Mouse (Mus musculus): Measurements from ENCODE around the gene Six6. TPM values are rescaled to one million over a fixed set of nuclear protein-coding genes. Genes with fewer than 3 reads are reported as not detected.
A peak's percentile ranks its signal among the peaks of the same experiment; 100 is the strongest.

Six6 gene
- total RNA-seq (2021) = under 1 TPM in 1 of 2 experiments, not detected in 1; 0.10 TPM

DNA sequence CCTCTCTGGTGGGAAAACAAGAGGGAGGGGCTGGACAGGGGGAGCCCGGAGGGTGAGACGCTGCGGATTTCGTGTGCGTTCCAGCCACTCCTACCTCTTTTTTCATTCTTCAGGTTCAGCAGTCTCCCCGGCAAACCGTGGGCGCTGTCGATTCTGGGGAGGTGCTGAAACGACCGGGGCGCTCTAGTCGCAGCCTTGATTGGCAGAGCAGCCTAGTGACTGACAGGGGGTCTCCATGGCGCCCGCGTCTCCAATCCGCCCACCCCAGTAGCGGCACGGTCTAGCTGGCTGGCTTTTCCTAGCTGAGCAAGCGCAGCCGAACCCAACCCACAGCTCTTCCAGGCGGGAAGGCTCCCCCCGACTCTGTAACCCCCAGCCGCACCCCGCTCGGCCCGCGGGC, at the start of gene Six6:
TSS of gene Six6 (plus strand) at position 277 of the 400 bp plus-strand sequence.
- intact Hi-C loops (cut with DNase I) = no loop called here
- no peak for DNase-seq

DNA sequence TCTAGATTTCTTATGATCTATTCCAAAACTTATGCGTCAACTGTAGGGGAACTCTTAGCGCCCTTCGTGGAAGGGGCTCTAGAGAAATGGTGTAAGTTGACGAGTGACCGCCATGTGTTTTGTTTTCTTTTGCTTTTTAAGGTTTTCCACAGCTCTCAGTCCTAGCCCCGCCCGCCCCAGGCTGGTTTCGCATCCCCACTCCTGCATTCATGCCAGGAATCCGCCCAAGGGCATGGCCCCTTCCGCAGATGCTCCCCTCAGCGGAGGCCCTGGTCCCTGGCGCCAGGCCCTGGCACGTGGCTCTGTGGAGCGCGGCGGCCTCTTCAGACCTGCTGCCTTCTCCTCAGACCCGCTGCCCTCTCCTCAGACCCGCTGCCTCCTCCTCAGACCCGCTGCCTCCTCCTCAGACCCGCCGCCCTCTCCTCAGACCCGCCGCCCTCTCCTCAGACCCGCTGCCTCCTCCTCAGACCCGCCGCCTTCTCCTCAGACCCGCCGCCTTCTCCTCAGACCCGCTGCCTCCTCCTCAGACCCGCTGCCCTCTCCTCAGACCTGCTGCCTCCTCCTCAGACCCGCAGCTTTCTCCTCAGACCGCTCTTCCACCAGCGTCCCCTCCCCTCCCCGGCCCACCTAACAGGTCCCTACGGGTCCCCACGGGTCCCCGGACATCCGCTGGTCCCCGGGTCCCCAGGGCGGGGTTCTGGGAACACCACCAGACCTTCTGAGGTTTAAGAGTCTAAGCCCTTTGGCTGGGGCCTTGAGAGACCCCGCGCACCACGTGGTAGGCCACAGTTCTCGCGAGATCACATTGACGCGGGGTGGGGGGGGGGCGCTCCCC, 22.3 kb upstream of the Six6 start:
- peak; percentile 69 for DNase-seq
- intact Hi-C loops (cut with DNase I) = no loop called here

DNA sequence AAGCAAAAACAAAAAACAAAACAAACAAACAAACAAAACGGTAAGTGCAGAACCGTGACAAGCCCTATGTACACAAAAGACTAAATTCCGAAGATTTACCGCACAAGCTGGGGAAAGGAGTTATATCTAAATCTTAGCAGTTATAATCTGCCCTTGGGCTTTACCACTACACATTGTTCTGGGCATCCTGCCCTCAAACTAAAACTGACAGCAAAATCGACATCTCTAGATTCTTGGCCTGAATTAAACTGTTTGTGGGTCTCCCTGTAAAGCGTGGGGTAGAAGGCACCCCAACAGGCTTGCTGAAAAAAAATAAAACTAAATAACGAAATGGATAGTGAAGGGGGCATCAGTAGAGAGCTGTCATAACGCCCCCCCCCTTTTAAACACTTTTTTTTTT, 2.9 kb upstream of the Six6 start:
- intact Hi-C loops (cut with DNase I) = no loop called here
- DNase-seq = no peak

DNA sequence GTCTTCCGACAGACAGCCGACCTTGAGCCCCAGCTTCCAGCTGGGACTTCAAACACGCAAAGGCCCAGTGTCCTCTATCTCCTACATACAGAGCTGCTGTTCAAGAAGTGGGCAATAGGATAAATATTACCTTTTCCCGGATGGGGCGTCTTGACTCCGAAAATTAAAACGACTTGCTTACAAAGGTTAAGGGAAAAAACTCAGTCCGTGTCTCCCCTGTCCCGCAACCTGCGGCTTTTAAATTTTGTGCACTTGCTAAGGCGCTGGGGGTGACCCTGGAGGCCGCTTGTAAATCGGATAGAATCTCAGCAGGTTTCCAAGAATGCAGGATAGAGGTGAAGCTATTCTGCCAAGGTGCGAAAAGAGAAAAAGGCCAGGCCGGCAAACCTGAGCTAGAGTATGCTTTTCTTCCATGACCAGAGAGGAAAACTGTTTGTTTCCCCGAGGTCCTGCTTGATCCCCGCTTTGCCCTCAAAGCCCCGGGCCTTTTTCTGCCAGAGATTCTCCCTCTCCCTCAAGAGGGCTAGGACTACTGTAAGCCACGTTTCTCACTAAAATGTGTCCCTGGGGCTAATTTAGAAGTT, 2.1 kb upstream of the Six6 start:
- intact Hi-C loops (cut with DNase I) = no loop called here
- DNase-seq = no peak

DNA sequence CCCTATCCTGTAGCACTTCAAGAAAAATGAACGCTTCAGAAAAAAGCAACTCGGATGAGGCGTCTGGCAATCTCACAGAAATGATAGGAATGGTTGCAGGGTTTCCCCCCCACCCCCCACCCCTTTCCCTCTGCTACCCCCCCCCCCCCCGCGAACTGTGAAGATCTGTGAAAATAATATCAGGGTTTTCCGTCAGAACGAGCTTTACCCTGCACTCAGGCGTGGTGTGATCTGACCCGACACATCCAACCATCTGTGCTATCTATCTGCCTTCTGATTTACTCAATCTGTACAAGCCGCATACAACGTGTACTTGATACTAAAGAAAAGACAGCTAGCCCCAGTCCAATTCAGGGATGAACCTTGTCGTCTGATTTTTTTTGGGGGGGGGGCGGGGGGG, 1.5 kb upstream of the Six6 start:
- no peak for DNase-seq
- intact Hi-C loops (cut with DNase I) = no loop called here

DNA sequence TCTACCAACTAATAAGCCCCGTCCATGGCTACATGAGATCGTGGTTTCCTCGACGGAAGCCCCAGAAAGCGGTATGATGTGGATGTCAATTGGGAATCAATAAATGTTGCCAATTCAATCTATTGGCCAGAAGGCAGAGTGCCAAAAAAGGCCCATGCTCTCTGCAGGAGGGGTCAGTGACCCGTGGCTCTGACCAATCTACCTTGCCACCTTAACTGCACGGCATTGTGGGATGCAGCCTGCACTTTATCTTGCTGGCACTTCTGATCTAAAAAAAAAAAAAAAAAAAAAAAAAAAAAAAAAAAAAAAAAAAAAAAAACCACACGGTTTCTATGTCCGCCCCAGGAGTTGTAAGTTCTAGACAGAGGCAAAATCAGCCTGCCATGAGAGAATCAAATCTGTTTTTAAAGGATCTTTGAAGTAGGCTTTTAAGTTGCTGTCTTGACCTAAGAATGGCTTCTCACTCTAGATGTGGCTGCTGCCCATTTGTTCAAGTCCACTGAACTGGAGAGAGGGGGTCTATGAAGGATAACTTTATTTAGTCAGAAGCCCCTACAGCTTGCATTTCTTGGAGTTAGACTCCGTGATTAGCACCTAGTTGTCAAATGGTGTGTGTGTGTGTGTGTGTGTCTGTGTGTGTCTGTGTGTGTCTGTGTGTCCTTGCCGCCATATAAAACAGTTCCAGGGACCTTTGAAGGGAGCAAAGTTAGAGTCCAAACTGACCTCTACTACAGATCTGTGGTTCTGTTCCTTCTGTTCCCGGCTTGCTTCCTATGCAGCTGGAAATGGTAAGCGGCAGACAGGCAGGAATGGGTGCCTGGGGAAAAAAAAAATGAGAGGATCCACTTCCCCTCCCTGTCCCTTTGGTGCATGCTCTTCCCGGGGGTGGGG, 847 bp upstream of the Six6 start:
- no peak for DNase-seq
- intact Hi-C loops (cut with DNase I) = no loop called here

DNA sequence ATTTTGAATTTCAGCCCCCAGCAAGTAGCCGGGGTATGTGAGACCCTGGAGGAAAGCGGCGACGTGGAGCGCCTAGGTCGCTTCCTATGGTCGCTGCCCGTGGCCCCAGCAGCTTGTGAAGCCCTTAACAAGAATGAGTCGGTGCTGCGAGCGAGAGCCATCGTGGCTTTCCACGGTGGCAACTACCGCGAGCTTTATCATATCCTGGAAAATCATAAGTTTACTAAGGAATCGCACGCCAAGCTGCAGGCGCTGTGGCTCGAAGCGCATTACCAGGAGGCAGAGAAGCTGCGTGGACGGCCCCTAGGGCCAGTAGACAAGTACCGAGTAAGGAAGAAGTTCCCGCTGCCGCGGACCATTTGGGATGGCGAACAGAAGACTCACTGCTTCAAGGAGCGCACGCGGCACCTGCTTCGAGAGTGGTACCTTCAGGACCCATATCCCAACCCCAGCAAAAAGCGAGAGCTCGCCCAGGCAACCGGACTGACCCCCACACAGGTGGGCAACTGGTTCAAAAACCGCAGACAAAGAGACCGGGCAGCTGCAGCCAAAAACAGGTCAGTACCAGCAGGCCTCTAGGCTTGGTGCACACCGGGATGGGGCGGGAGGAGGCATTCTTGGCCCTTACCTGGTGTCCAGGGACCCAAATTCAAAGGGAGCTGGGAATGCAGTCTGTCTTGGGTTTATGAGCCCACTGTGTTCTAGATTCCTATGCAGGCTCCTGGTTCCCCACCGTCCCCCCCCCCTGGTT, 554 bp downstream of the Six6 start, which contains the start of gene 4930447C04Rik:
TSS of gene 4930447C04Rik (minus strand) at position 704 of the 751 bp plus-strand sequence.
- DNase-seq = no peak
- intact Hi-C loops (cut with DNase I) = no loop called here

DNA sequence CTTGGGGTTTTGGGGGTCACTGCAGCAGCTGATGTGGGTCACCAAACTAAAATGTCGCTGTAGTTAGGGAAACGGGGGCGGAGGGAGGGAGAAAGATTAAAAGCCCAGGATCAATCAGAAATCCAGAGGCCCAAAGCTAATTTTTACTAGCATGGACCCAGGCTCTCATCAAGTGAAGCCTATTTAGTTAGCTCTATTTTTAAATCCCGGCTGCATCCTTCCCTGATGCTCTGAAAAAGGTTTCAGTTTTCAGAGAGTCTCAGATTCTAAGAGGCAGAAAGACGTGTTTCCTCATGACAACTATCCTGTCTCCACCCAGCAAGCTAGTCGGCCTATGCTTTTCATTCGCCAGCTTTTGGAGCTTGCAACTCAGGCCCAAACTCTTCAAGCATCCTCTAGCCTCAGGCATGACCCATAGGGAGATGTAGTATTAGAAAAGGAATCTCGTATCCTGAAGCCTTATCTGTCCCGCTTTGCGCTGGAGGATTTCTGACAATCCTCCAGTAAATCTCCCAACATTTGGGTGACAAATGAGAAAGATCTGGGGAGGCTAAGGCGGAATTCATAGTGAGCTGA, 1.2 kb downstream of the Six6 start:
- intact Hi-C loops (cut with DNase I) = no loop called here
- DNase-seq = no peak

DNA sequence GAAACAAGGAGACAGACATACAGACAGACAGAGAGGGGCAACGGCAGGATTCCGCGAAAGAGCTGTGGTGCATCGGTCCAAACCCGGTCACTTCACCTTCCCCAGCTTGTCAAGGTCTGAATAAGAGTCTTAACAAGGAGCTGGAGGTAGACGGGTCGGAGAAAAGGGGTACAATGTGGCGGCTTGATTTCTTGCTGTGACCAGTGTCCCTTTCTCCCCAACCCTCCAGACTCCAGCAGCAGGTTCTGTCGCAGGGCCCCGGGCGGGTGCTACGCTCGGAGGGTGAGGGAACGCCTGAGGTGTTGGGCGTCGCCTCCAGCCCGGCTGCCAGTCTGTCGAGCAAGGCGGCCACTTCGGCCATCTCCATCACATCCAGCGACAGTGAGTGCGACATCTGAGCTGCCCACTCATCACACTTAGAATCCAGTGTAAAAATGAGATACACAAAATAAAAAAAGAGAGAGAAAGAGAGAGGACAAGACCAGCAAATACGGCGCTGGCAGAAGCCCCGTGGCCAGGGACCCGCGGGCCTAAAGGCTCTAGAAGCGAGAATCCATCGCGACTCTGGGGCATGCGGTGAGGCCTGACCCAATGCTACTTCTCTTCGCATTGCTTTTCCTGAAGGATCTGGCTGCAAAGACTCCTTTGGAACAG, 1.8 kb downstream of the Six6 start:
- intact Hi-C loops (cut with DNase I) = no loop called here

DNA sequence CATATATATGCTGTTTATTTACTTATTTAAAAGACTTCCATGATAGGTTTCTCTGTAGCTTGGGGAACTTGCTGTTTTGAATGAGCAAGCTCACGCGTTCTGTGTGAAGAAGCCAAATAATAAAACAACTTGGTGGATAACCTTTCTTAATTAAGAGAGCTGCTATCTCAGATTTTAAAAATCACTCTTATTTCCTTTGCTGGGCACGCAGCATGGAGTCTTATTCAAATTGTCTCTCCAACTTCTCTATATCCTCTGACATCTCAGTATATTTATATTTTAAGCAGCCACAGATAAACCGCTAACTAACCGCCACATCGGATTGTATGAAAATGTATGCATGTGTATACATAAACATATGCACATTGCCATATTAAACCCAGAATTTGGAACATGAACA, 2.5 kb downstream of the Six6 start:
- no peak for DNase-seq
- intact Hi-C loops (cut with DNase I) = no loop called here

More for the DNA sequence above, 1.8 kb downstream of the Six6 start:
- DNase-seq = no peak

DNA sequence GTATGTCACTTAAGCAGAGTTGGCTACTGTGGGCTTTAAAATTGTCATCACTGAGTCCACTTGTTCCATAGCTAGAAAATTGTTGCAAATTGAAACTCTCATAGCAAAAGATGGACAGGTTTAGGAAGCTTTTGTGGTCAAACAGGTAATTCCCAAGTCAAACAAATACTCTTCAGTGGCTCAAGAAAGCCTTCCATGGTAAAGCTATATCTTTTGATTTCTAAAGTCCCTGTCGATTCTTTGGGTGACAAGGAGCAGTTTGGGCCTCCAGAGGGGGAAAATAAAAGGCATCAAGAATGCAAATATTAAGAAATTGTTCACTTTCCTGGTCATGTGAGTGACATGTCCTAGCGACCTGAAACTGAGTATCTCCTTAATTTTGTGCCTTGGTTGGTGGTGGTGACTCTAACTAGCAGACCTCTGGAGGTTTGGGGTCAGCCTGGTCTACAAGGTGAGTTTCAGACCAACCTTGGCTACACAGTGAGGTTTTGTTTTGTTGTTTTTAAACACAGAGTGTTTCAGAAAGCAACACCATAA, 4.0 kb downstream of the Six6 start:
- intact Hi-C loops (cut with DNase I) = no loop called here
- DNase-seq = no peak

DNA sequence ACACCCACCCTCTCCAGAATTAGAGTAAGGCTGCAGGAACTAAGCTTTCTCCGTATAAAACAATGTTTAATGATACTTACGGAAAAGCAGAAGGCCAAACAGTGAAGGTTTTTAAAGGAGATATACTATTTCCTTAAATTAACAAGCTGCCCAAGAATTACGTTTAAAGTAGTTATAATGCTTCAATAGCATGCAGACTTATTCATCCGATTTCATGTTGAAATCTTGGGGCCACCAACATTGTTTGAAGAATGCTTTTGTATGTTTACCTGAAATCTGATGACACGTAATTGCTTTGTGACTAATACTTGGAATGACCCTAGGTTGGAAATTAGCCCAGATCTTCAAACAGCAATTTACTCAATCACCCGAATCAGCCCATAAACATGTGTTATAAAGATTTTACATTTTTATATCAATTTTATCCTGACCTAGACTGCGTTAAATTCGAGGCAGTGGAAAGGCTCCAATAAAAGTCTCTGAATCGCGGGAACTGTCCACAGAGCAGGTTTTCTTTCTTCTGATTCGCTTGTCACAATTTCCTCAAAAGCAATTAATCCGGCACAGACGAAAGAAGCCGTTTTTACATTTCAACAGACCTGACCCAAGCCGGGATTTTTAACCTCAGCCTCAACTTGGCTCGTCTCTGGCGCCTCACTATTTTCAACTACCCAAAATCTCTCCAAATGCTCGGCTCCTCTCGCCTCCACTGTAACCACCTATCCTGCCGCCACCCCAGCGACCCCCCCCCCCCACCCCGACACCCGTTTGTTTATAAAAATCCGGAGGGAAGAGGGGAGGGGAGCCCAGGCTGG, 4.9 kb downstream of the Six6 start:
- intact Hi-C loops (cut with DNase I) = loop anchor here (5.0 kb wide), 1 partner anchor 98 kb away; no protein-coding TSS in a partner anchor
- DNase-seq = no peak

DNA sequence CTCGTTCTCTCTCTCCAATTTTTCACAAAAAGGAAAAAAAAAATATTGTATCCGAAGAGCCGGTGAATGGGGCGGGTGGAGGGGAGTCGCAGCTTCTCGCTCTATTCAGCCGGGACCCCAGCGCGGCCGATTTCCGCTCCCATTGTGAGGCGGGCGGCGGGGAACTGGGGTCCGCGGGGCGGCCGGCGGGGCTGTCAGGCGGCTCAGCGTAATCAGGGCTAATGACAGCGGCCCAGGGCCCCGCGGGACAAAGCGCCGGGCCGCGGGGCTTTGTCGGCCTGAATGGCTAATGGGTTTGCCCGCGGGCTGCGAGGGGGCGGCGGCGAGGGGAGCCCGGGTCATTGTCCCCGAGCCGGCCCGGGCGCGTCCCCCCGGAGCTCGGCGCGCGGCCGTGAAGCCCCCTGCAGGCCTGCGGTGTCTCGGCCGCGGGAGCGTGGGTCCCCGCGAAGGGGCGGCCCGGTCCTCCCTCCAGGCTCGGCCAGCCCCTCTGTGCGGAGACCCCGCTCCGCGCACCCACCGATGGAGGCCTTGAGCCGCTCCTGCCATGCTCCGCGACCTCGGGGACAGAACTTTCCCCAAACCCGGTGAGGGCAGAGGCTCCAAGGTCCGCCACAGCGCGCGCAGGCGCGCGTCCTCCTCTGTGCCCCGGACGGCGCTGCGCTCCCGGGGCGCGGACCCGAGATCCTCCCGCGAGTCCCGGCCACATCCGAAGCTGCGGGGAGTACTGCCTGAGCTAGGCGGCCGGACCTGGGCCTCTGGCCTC, 5.8 kb downstream of the Six6 start:
- DNase-seq = peak; percentile 13
- intact Hi-C loops (cut with DNase I) = loop anchor here (5.0 kb wide), 1 partner anchor 97 kb away; no protein-coding TSS in a partner anchor

DNA sequence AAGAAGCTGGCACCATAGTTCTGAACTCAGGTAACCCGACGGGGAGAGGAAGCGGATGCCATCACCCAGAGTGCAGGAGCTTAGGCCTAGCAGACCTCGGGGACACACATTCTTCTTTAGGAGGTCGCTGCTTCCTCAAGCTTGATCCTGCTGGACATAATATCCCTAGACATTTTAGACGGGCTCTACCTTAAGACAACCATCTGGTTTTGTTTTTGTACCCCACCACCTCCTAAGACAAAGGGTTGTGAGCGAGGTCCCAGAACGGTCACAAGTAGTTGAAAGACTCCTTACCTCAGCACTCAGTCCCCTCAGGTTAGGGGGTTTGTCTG, 6.3 kb downstream of the Six6 start:
- intact Hi-C loops (cut with DNase I) = loop anchor here (5.0 kb wide), 1 partner anchor 96 kb away; no protein-coding TSS in a partner anchor
- DNase-seq = no peak

DNA sequence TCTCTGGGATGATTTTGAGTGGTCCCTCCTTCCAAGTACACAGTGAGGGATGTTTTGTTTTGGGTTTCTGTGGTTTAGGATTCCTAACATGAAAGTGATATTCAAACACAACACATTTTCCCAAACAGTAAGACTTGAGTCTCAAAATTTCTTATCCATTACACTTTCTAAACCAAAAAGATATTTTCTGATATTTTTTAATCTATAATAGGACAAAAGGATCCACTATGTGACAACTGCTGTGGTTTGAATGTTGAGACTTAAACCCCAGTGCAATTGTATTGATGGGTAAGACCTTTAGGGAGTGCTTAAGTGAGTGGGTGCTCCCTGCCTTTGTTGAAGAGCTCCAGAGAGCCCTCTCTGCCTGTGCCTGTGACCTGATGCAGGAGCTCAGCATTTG, 7.1 kb downstream of the Six6 start:
- no peak for DNase-seq
- intact Hi-C loops (cut with DNase I) = loop anchor here (5.0 kb wide), 1 partner anchor 95 kb away; no protein-coding TSS in a partner anchor

DNA sequence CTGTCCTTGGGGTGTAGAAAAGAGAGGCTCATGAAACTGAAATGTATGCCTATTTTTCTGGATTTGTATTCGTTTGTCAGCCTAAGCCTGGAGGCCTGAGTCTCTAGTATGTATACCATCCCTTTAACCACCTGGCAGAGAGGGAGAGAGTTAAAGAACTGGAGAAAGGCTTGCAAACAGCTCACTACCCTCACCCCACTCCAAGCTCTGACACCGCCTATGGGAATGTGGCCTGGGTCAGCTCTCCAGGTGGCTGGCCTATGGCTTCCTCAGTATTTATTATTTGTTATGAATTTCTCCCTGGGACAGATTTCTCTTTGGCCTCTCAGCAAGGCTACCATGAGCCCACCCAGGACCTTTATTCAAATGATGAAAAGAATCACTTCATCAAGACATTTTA, 7.6 kb downstream of the Six6 start:
- intact Hi-C loops (cut with DNase I) = loop anchor here (5.0 kb wide), 1 partner anchor 95 kb away; no protein-coding TSS in a partner anchor
- no peak for DNase-seq

DNA sequence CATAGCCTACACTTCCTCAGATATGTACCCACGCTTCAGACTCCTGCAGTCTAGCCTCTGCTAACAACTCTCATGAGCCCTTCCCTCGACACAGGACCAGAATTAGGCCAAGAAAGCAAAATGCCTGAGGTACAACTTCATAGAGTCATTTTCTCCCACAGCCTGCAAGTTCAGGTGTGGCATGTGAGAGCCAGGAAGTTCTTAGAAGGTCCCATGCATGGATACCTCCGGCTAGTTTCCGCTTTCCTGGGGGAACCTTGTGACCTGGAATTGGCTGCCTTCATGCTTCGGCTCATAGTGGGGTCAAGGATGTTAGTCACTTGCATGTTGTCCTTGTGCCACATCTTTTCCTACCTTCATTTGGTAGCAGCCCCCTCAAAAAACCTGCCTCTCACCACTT, 13.4 kb downstream of the Six6 start:
- intact Hi-C loops (cut with DNase I) = no loop called here
- DNase-seq = no peak

DNA sequence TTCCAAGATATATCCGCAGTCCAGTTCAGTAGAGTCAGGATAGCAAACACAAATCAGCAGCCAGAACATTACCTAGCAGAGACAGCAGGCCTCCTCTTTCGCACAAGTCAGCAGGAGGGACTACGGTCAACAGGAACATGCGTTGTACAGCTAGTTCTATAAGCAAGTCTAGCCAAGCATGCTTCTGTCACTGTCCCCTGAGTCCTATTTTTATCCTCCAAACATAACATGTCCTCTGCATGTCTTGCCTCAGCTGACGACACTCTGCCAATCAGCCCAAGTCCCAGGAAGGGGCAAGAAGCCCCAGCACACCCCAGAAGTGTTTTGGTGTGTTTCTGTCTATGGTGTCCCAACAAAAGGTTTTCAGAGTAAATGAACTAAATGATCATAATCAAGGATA, 14.2 kb downstream of the Six6 start:
- intact Hi-C loops (cut with DNase I) = no loop called here
- DNase-seq = no peak

Data from left cerebral cortex, postnatal 4 days (tissue).